Mouse (Mus musculus) lung, adult 2 months (tissue): ENCODE measurements around the gene Sertad4.

Experiments used
- CTCF ChIP-seq: fragments of 200-500 bp; IDR thresholded peaks from 2 replicates; pipeline ENCODE4 v1.5.1; 2011; ENCODE audit warnings: mild to moderate bottlenecking, low read length, control low read depth; ENCODE audit not compliant: insufficient read depth
- POLR2A ChIP-seq: fragments of 200-500 bp; IDR thresholded peaks from 2 replicates; pipeline ENCODE4 v1.6.1; 2011; ENCODE audit warnings: low read depth, mild to moderate bottlenecking, control low read depth, low read length, borderline replicate concordance; ENCODE audit errors: extremely low read depth

DNA sequence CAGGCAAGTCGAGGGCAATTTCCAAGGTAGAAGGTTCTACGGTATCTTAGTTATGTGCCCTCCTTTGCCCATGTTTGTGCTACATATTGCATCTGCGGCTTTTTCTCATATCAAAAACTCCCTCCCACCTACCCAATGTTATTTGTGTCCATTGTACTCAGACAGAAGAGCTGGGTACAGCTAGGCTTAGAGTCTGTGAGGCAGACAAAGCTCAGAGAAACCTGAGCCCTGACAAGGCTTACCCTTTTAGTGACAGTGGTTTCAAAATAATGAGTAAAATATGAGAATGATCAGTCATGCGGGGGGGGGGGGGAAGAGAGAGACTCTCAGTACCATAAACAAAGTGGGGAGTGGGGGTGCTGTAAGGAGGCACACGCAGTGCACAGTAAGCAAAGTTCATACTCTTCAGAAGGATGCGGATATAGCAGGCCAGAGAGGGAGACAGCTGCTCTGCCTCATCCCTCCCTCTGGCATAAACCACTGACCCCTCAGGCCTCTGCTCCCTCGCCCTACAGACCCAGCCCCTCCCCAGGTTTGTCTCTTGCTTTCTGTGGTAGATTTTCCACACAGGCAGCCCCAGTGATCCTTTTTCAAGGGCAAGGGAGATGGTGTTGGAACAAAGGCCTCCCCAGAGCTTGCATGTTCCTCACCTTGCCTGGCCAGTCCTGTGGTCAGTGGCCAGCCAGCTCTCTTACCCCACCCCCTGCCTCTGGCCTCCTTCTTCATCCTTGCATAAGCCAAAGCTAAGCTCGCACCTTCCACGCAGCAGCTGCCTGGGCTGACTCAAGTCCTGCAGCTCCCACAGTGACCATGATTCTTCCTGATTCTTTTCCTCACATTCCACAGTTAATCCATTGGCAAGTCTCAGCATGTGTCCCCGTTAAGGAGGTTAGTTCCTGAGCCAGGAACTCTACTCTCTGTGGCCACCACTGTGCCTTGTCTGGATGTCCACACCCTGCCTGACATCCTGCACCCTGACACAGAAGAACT is 49.1 kb downstream of the Sertad4 start:
- TF ChIP-seq POLR2A (no peak), CTCF (no peak)
